ENCODE assay signal across 20 mouse cellular contexts in the genomic region with DNA sequence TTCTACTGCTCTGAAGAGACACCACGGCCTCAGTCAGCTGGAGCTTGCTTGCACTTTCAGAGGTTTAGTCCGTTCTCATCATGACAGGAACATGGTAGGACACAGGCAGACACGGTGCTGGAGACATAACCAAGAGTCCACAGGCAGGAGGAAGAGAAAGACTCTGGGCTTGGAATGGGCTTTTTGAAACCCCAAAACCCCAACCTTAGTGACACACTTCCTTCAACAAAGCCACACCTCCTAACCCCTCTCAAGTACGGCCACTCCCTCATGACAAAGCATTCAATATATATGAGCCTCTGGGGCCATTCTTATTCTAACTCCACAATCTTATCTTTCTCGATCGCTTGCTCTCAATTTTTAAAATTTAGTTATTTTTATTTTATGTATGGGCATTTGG. TPM values are rescaled to one million over a fixed set of nuclear protein-coding genes. Genes with fewer than 3 reads are reported as not detected.
"Had no signal": no experiment of that assay in that cellular context is flagged by ENCODE, and none has a peak within 500 bp of the region (broad histone marks: within the 10 kb centered on the region; RNA-seq: fewer than 3 reads in every experiment).

No protein-coding gene starts in this region.

- H3K9ac ChIP-seq: limb, embryonic 12.5 days; lung, embryonic 14.5 days; midbrain, embryonic 13.5 days; neural tube, embryonic 12.5 days had no signal

- DNase-seq: kidney, adult 8-10 months; kidney, postnatal 36 days; lung, embryonic 14.5 days; lung, postnatal 10 days; retina, postnatal 1 day; right cerebral cortex, postnatal 4 days; spleen, adult 18-20 months; thymus, adult 18-20 months; thymus, postnatal 14 days had no signal

- H3K4me2 ChIP-seq: limb, embryonic 12.5 days; lung, embryonic 14.5 days; midbrain, embryonic 13.5 days; neural tube, embryonic 12.5 days had no signal

- H3K27me3 ChIP-seq: limb, embryonic 12.5 days; midbrain, embryonic 13.5 days; neural tube, embryonic 12.5 days had no signal

- H3K4me3 ChIP-seq: left cerebral cortex, adult 2 months; limb, embryonic 12.5 days; midbrain, embryonic 13.5 days; myocyte; neural tube, embryonic 12.5 days had no signal

- H3K9me3 ChIP-seq: limb, embryonic 12.5 days; midbrain, embryonic 13.5 days; neural tube, embryonic 12.5 days had no signal

- H3K4me1 ChIP-seq: limb, embryonic 12.5 days; midbrain, embryonic 13.5 days; neural tube, embryonic 12.5 days had no signal

- ATAC-seq: intestine, postnatal 0 days; midbrain, embryonic 13.5 days had no signal

- H3K27ac ChIP-seq: left cerebral cortex, adult 2 months; limb, embryonic 12.5 days; midbrain, embryonic 13.5 days; neural tube, embryonic 12.5 days had no signal

RNA-seq across cellular contexts. Expression of a gene that starts 46.6 kb away (rescaled TPM):
- total RNA-seq: left cerebral cortex, postnatal 25 days; liver, adult 2 months; midbrain, postnatal 0 days had no signal
- polyA plus RNA-seq: intestine, postnatal 0 days; kidney, embryonic 16.5 days; limb, embryonic 12.5 days; liver, adult 2 months; lung, embryonic 14.5 days; midbrain, embryonic 13.5 days; midbrain, postnatal 0 days; neural tube, embryonic 12.5 days; stomach, embryonic 14.5 days had no signal
